Mouse (Mus musculus) heart, embryonic 10.5 days (tissue): Measurements from ENCODE around the gene Hltf. TPM values are rescaled to one million over a fixed set of nuclear protein-coding genes. Genes with fewer than 3 reads are reported as not detected.
A peak's percentile ranks its signal among the peaks of the same experiment; 100 is the strongest.
"Not testable (repeated sequence)": the region's sequence is repeated elsewhere in the genome, so short reads cannot be mapped to it uniquely, and the experiment has no call there.

Experiments
- DNase-seq: peaks from one replicate; pipeline ENCODE4 v3.0.0-alpha.2; 2017; ENCODE audit warnings: low spot score
- H3K27ac ChIP-seq: fragments of 300-500 bp; sonication (generic); 2 replicates; pipeline ENCODE4 v1.5.1; 2016; ENCODE audit warnings: mild to moderate bottlenecking
- H3K27me3 ChIP-seq: fragments of 300-500 bp; sonication (generic); 2 replicates; pipeline ENCODE4 v1.6.1; 2016; ENCODE audit warnings: mild to moderate bottlenecking; ENCODE audit not compliant: poor library complexity, insufficient read depth, severe bottlenecking
- H3K36me3 ChIP-seq: fragments of 300-500 bp; sonication (generic); 2 replicates; pipeline ENCODE4 v1.6.1; 2016; ENCODE audit warnings: mild to moderate bottlenecking, moderate library complexity
- H3K4me1 ChIP-seq: fragments of 300-500 bp; sonication (generic); 2 replicates; pipeline ENCODE4 v1.6.1; 2016; ENCODE audit warnings: mild to moderate bottlenecking
- H3K4me3 ChIP-seq: fragments of 300-500 bp; sonication (generic); 2 replicates; pipeline ENCODE4 v1.5.1; 2016; ENCODE audit warnings: mild to moderate bottlenecking, moderate library complexity
- H3K9me3 ChIP-seq: fragments of 300-500 bp; sonication (generic); 2 replicates; pipeline ENCODE4 v1.6.1; 2016; ENCODE audit warnings: mild to moderate bottlenecking, moderate library complexity
- WGBS: fragments of 180-500 bp; shearing (Covaris S2); methylation state at CpG from one replicate; pipeline ENCODE4 v1.1.7; 2016; 5-methylcytosine and 5-hydroxymethylcytosine counted together
- polyA plus RNA-seq: library from polyadenylated mRNA; unstranded; fragments of >200 nt; fragmentation: Nextera tagmentation; extraction: Ambion mirVana; gene quantifications from 2 replicates; pipeline ENCODE4 v1.2.1, GENCODE M21; 2016

Hltf gene
- polyA plus RNA-seq, 1 experiment from 2014 or later = 15.7 TPM

DNA sequence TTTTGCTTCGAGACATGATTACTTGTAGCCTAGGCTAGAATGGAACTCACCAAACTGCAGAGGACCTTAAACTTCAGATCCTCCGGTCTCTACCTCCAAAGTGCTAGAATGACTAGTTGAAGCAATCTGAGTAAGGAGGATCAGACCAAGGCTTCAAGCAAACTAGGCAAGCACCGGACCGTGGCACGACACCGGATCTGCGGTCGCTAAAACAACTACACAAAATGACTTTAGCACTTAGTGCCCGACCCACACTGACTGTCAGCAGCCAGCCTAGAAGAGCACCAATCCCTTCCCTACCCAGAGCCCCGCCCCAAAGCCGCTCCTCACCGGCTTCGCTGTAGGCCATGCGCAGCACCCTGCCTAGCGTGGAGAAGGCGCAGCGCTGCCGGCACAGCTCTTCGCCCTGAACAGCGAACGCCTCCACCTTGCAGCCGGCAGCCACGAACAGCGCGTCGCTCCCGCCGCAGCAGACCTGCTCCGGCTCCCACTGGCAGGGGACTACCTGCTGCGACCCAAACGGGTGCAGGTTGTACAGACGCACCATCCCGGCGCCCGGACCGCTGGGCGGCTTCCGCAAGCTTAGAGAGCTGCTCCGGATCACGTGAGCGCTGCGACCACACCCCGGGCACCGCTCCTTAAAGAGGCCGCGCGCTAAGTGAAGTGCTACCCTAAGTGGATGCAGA lies 22.7 kb upstream of the Hltf start, which contains the start of gene Hps3:
Hps3 (minus strand) TSS at position 597 of the 686 bp plus-strand sequence.
- peak within 1 kb of the TSS; percentile 86 for H3K27ac ChIP-seq
- H3K9me3 ChIP-seq = no peaks in the 10 kb centered on the region
- H3K4me3 ChIP-seq = peak within 1 kb of the TSS; percentile 86
- H3K27me3 ChIP-seq = no peaks in the 10 kb centered on the region
- under 1% methylated on average over 47 of the region's 47 CpGs for WGBS
- peaks cover 11% of the 10 kb centered on the region for H3K4me1 ChIP-seq
- no peaks in the 10 kb centered on the region for H3K36me3 ChIP-seq
- DNase-seq = peak; percentile 96

DNA sequence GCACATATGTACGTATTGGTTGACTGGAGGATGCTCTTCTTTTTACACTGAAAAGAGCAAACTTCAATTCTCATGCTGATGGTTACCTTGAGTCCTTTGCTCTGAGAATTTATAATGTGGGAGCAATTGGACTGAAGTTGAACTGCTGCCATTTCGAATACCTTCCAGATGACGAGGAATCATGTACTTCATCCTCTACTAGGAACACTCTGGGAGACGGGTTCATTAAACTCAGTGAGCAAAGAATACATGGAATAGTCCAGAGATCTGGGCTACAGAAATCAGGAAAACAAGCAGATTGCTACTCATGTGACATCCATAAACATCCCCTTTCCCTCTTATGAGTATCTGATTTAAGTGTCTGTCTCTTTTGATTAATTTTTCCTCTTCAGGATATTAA lies 21.5 kb upstream of the Hltf start:
- Histone ChIP-seq H3K36me3 (no peaks in the 10 kb centered on the region), H3K4me1 (peaks cover 11% of the 10 kb centered on the region), H3K27me3 (no peaks in the 10 kb centered on the region), H3K27ac (no peak overlapping the region), H3K9me3 (no peaks in the 10 kb centered on the region), H3K4me3 (no peak overlapping the region)
- WGBS = 85% methylated on average over 4 of the region's 4 CpGs
- no peak for DNase-seq

DNA sequence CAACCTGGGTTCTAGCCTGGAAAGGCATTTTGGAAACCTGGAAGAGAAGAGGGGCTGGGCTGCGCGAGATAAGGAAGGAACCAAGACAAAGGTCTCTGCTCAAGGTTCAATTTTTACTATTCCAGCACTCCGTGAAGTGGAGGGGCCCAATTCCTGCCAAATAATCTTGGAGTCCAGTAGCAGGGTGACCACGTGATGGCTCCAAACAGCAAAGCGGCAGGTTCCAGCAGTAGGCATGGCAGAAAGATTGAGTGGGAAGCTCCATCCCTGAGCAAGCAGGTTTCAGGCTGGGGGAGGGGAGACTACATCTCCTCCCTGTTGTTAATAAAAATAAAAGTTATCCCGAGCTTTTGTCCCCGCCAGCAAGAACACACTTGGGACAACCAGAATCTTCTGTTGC lies 16.1 kb upstream of the Hltf start:
- H3K9me3 ChIP-seq, H3K4me3 ChIP-seq, H3K36me3 ChIP-seq, H3K27ac ChIP-seq, H3K27me3 ChIP-seq, H3K4me1 ChIP-seq, DNase-seq: not testable (repeated sequence)
- WGBS = 86% methylated on average over 7 of the region's 7 CpGs

DNA sequence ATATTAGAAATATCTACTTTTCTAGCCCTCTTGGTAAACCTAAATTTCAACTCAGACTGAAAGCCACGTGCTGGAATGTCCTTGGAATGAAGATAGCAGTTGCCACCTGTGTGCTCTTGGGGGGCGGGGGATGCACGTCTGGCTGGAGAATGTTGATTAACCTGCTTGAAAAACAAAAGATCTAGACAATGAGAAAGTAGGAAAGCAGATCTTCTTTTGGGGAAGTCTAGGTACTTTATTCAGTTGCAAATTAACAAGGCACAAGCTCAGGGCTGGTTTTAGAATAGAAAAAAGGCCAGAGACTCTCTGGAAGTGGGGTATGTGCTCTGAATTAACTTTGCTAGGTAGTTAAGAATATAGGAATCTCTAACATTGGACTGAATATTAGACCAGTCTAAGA lies 12.9 kb upstream of the Hltf start:
- 75% methylated on average over 3 of the region's 3 CpGs for WGBS

DNA sequence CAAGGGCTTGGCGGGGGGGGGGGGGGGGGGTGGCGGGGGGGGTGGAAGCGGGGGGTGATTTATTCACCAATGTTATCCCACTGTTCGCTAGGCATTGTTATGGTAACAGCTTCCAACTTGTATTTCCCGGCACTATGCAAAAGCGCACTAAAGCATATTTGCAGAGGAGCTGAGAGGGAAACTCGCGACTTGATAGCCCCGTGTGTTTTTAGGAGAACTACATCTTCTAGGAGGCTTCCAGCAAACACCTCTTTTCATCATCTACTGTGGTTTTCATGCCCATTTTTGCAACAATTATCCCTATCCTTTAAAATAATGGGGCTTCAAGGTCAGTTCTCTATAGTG lies 558 bp downstream of the Hltf start:
- no peak for DNase-seq
- no peaks in the 10 kb centered on the region; the same call in 1 of the 2 replicates for H3K4me1 ChIP-seq
- no peaks in the 10 kb centered on the region for H3K27me3 ChIP-seq
- peak overlapping the region; percentile 86; the same call in 1 of the 2 replicates for H3K27ac ChIP-seq
- H3K36me3 ChIP-seq = peaks cover 16% of the 10 kb centered on the region; the same call in 1 of the 2 replicates
- WGBS = 0% methylated on average over 7 of the region's 9 CpGs
- no peaks in the 10 kb centered on the region for H3K9me3 ChIP-seq
- H3K4me3 ChIP-seq = peak overlapping the region; percentile 90

More for the DNA sequence above, 12.9 kb upstream of the Hltf start:
- not testable (repeated sequence) for H3K27me3 ChIP-seq, H3K4me1 ChIP-seq, H3K27ac ChIP-seq, DNase-seq, H3K4me3 ChIP-seq, H3K9me3 ChIP-seq, H3K36me3 ChIP-seq

DNA sequence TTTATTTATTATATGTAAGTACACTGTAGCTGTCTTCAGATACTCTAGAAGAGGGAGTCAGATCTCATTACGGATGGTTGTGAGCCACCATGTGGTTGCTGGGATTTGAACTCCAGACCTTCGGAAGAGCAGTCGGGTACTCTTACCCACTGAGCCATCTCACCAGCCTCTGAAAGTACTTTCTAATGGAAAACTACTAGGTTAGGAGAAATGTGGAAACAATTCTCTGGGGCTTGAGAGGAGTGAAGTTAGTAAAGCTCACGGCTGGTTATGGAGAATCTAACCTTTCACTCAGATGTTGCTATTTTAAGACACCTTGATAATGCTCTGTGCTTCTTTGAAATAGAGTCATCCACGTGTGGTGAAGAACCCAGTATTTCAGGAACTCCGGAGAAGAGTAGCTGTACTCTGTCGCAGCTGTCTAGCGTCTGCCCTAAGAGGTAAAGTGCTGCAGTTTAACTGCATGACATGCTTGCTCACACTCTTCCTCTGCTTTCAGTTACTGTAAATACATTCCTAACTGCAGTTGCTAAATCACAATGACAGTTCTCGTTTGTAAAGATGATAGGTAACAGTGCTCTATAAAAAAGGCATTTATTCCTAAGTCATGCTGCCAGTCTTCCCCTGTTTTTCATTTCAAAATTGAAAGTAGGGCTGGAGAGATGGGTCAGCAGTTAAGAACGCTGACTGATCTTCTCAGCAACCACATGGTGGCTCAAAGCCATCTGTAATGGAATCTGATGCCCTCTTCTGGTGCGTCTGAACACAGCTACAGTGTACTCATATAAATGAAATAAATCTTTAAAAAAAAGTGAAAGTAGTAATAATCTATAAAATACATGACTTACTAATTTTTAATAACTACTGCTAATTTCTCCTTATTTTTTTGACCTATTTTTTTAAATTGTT lies 18.8 kb downstream of the Hltf start:
- Histone ChIP-seq H3K27ac (peak overlapping the region; percentile 74; the same call in 1 of the 2 replicates), H3K4me3 (peak overlapping the region; percentile 18; the same call in 1 of the 2 replicates), H3K36me3 (peaks cover 28% of the 10 kb centered on the region; the same call in 1 of the 2 replicates), H3K27me3 (no peaks in the 10 kb centered on the region), H3K9me3 (no peaks in the 10 kb centered on the region), H3K4me1 (peaks cover 8% of the 10 kb centered on the region)
- DNase-seq = no peak
- WGBS = 57% methylated on average over 11 of the region's 11 CpGs

DNA sequence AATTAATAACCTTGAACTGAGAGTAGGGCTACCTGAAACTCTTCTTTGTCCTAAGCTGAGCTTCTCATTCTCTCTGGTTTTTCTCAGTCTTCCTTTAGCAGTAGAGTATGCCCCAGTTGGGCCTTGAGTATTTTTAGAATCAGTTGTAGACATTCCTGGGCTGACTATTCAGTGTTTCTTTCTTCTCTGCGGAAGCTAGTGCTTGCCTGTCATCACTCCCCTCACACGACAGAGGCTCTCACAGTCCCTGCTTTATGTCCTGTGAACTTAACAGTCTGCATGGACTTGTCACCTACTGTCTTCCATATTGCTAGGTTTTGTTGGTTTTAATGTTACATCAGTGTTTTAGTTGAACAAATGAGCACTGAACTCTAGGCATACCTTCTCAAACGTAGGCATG lies 24.6 kb downstream of the Hltf start:
- Histone ChIP-seq H3K27me3 (no peaks in the 10 kb centered on the region), H3K4me3 (no peak overlapping the region), H3K27ac (peak overlapping the region; percentile 88), H3K36me3 (peaks cover 27% of the 10 kb centered on the region; the same call in 1 of the 2 replicates), H3K9me3 (no peaks in the 10 kb centered on the region), H3K4me1 (peaks cover 15% of the 10 kb centered on the region)
- peak; percentile 92 for DNase-seq
- 22% methylated on average over 3 of the region's 3 CpGs for WGBS

DNA sequence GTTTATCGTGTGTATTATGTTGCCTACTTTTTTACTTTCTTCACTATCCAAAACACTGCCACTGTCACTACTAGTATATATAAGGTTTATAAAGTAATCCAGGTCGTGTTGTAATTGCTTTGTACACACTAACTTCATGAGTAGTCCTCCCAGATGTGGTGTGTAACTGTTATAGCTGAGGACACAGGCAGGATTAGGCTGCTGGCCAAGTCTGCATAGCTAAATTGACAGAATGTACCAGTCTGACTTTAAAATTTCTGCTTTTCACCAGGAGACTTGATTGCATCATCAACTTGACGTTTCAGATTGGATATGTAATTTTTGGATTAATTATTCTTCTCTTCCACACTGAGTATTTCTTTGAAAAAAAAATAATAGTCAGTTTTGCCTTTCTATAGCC lies 46.2 kb downstream of the Hltf start:
- H3K4me1 ChIP-seq = no peaks in the 10 kb centered on the region
- 77% methylated on average over 3 of the region's 3 CpGs for WGBS
- H3K9me3 ChIP-seq = no peaks in the 10 kb centered on the region
- no peak for DNase-seq
- H3K27me3 ChIP-seq = no peaks in the 10 kb centered on the region
- no peak overlapping the region for H3K4me3 ChIP-seq
- no peak overlapping the region for H3K27ac ChIP-seq
- H3K36me3 ChIP-seq = peaks cover 10% of the 10 kb centered on the region

DNA sequence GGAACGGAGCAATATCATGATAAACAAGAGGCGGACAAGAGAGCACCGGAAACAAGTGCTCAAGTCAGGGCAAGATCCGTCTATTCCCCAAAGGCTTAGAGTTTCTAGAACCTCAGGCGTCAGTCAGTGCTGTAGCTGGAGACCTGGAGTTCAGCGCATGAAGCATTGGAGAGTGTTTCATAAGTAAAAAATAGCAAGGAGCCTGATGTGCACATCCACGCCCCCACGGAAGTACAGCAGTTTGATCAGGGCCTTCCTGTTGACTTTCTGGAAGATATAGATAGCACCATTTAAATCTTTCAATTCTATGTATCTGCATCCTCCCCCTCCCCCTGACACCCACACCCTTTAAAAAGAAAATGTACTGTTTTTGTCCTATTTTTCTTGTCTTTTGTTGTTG lies 46.7 kb downstream of the Hltf start:
- no peak for DNase-seq
- H3K9me3 ChIP-seq = no peaks in the 10 kb centered on the region
- no peaks in the 10 kb centered on the region for H3K27me3 ChIP-seq
- H3K4me1 ChIP-seq = no peaks in the 10 kb centered on the region
- H3K36me3 ChIP-seq = peaks cover 11% of the 10 kb centered on the region
- no peak overlapping the region for H3K27ac ChIP-seq
- H3K4me3 ChIP-seq = no peak overlapping the region
- WGBS = 76% methylated on average over 8 of the region's 8 CpGs

DNA sequence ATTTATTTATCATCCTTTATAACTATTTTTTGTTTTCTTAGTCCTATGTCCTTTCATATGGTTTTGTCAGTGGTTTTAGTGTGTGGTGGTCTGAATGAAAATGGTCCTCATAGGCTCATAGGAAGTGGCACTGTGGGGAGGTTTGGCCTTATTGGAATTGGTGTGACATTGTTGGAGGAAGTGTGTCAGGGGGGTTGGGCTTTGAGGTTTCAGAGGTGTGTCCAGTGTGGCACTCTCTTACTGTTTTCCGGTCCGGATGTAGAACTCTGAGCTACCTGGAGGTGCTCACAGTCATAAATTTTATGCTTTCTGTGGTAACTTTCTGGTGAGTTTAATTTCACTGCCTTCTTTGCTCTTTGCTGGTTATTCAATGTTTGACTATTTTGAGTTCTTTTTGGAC lies 47.2 kb downstream of the Hltf start:
- H3K27ac ChIP-seq = no peak overlapping the region
- no peaks in the 10 kb centered on the region for H3K4me1 ChIP-seq
- DNase-seq = no peak
- H3K9me3 ChIP-seq = no peaks in the 10 kb centered on the region
- H3K4me3 ChIP-seq = no peak overlapping the region
- no peaks in the 10 kb centered on the region for H3K27me3 ChIP-seq
- peaks cover 16% of the 10 kb centered on the region for H3K36me3 ChIP-seq
- 95% methylated on average over 2 of the region's 2 CpGs for WGBS

DNA sequence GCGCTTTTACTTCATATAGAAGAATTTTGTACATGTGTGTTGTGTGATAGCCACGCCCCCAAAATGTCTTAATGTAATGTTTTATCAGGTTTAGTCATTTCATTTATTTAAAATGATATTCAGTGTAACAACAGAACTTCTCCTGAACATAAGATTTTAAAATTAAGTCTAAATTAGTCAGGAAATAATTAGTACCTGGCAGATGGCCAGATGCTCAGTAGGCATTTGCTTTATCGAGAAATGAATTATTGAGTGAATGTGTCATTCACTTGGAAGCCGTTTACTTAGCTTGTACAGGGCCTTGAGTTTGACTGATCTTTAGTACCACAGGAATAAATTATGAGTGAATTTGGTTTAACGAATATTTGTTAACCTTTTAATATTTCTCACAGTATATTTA lies 51.3 kb downstream of the Hltf start:
- no peak overlapping the region for H3K4me3 ChIP-seq
- H3K4me1 ChIP-seq = no peaks in the 10 kb centered on the region
- WGBS = 89% methylated on average over 5 of the region's 5 CpGs
- H3K9me3 ChIP-seq = no peaks in the 10 kb centered on the region
- H3K36me3 ChIP-seq = peaks cover 41% of the 10 kb centered on the region
- DNase-seq = no peak
- H3K27ac ChIP-seq = no peak overlapping the region
- no peaks in the 10 kb centered on the region for H3K27me3 ChIP-seq

DNA sequence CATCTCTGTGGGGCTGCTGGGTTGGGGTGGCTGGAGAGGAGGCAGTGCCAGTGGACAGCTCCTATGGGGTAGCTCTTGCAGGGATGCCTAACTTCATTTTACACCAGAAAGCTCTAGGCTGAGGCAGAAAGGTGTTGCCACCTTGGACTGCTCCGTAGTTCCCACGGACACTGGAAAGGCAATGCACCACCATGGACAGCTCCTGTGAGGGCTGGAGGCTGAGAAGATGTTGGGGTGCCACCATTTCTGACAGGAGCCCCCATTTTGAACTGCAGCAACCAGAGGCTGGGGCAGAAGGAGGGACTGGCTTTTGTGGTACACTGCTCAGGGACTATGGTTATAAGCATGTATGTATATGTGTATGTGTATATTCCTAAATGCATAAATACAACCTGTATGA lies 54.3 kb downstream of the Hltf start:
- Histone ChIP-seq H3K27ac (no peak overlapping the region), H3K27me3 (no peaks in the 10 kb centered on the region), H3K36me3 (peaks cover 43% of the 10 kb centered on the region), H3K4me3 (no peak overlapping the region), H3K4me1 (no peaks in the 10 kb centered on the region), H3K9me3 (no peaks in the 10 kb centered on the region)
- WGBS = 93% methylated on average over 2 of the region's 2 CpGs
- no peak for DNase-seq

DNA sequence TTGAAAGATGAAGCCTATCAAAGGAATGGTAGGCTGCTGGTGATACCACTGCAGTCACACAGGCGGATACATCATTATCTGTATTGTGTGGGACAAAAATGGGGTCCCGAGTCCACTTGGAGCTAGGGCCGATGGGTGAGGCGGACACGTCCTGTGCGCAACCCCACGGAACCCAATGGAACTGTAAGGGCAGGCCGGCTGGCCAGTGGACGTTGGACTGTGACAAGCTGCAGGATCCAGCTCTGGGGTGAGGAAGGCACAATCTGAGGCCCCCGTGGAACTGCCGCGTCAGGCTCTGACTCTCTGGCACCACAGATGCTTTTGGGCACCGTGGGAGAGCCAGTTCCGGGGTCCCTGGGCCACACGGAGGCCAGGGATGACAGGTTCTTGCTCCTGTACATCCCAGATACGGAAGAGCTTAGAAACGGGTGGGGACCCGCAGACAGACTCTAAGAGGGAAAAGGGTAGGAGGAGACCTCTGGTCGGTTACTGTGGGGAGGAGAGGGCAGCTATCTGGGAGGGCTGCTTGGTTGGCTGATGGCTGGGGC lies 61.5 kb downstream of the Hltf start:
- H3K27ac ChIP-seq = no peak overlapping the region
- WGBS = 79% methylated on average over 19 of the region's 19 CpGs
- H3K27me3 ChIP-seq = no peaks in the 10 kb centered on the region
- no peaks in the 10 kb centered on the region for H3K9me3 ChIP-seq
- H3K4me3 ChIP-seq = no peak overlapping the region
- peaks cover 45% of the 10 kb centered on the region for H3K36me3 ChIP-seq
- no peak for DNase-seq
- H3K4me1 ChIP-seq = no peaks in the 10 kb centered on the region
